Mouse (Mus musculus): Measurements from ENCODE around the gene Kcnj5.

DNA sequence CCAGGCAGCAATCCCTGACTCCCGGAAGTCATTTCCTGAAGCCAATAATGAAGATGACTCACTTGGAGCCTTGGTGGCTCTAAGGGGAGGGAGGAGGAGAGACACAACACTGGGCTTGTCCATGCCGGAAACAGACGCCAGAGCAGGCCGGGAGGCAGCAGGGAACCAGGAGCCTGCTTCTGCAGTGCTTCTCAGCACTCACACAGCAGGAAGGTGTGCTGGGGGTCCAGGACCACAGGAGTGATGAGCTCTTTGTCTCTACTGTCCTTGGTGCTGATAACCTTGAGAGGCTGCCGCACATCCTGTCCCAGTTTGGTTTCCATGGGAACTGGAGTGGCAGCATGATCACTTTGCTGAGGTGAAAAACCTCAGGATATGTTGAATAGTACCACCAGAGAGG is 51.5 kb downstream of the Kcnj5 start:
- TF ChIP-seq CEBPB (IDR thresholded peaks at IDR 0.05; ENCODE audit: insufficient read depth, poor library complexity, severe bottlenecking) (no peak), SRF (IDR thresholded peaks at IDR 0.05; ENCODE audit: control insufficient read depth, insufficient read length, low read depth) (no peak), MYOG (IDR thresholded peaks at IDR 0.05; ENCODE audit: control insufficient read depth in 1 of 3, insufficient read depth in 1 of 3, insufficient read length in 2 of 3, low read depth in 2 of 3) (no peak)

Data from myocyte (in vitro differentiated cells).